Mouse (Mus musculus) olfactory bulb, adult 2 months (tissue): ENCODE results near the gene Rasal3.

Experiments
- CTCF ChIP-seq: fragments of 200-500 bp; IDR thresholded peaks from 2 replicates; pipeline ENCODE4 v1.5.1; 2012; ENCODE audit warnings: low read depth, mild to moderate bottlenecking, low read length, moderate library complexity; ENCODE audit not compliant: insufficient read depth
- POLR2A ChIP-seq: fragments of 200-500 bp; IDR thresholded peaks from 2 replicates; pipeline ENCODE4 v1.6.1; 2012; ENCODE audit warnings: mild to moderate bottlenecking, low read depth, low read length, moderate library complexity; ENCODE audit not compliant: insufficient read depth

DNA sequence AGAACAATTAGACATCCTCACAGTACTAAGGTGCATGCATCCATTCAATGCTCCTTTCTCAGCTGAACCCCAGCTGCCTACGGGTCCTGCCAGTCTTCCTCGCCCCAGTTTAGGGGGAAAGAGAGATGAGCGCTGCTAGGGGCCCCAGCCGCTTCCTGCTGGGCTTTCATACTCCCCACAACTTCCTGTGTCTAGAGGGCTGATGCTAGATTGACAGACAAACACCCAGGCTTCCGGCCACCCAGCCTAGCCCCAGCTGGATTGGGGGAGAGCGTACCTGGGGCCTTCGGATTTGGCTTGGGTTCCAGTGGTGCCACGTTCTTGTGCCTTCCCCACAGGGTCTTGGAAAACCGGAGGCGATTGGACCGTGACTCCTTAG is 615 bp downstream of the Rasal3 start:
- no peak for TF ChIP-seq CTCF
- TF ChIP-seq POLR2A = no peak
